Mouse (Mus musculus) cerebellum, adult (tissue): ENCODE results near the gene Slc25a21.

ENCODE experiments used
- ATAC-seq: cut with Nextera tagmentation; 2 replicates; pipeline ENCODE4 v1.9.2; 2017; ENCODE audit warnings: mild to moderate bottlenecking, moderate library complexity, mixed read lengths; ENCODE audit not compliant: insufficient number of reproducible peaks, low FRiP score, low TSS enrichment

The Slc25a21 gene

DNA sequence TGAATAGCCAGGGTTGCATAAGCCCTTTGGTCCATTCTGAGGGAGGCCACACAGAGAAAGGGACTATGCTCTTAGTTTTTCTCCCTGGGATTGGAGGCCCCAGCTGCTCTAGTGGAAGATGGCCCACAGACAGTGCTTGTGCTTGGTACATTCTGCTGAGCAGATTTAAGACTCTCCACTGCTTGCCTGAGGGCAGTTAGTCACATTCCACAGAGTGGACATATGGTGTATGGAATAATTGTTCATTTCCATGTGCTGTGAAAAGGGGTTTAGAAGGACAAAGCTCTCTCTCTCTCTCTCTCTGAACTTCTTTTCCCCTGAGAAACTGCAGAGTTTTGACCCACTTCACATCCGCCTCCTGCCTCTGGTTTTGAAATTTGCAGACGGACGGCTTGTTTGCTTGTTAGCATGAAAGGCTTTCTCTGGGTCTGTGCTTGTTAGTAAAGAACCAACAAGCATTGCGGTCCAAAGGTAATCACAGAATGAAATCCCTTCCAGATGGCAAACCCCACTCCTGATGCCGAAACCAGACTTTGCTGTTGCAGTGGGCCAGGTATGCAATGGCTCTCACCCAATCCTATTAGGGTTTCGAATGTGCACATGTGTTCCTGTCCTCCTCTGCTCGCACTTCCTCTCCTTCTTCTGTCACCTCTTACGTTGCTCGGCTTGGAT is 527.7 kb downstream of the Slc25a21 start:
- no peak for ATAC-seq
